ENCODE assay signal across 10 mouse cellular contexts in genomic region chr6:54531048-54531481, GRCm38 (mm10). TPM values are rescaled to one million over a fixed set of nuclear protein-coding genes. Genes with fewer than 3 reads are reported as not detected.
DNase-seq lines count a peak whose midpoint lies in the region; ATAC-seq lines count a peak whose summit lies in the region.
"Had no signal": no experiment of that assay in that cellular context is flagged by ENCODE, and none has a peak within 500 bp of the region (broad histone marks: within the 10 kb centered on the region; RNA-seq: fewer than 3 reads in every experiment).

No protein-coding gene starts in this region.

- 29% methylated on average over 8 of the region's 8 CpGs for WGBS in heart, embryonic 14.5 days

- no peak; the same call in 1 of the 2 replicates for ATAC-seq in heart, embryonic 14.5 days (ENCODE audit: insufficient number of reproducible peaks, insufficient read depth, low FRiP score, low read depth)

- H3K36me3 ChIP-seq in heart, embryonic 14.5 days (ENCODE audit: control insufficient read depth, insufficient read depth, low read length), result no peaks in the 10 kb centered on the region

- H3K27me3 ChIP-seq in heart, embryonic 14.5 days (ENCODE audit: control insufficient read depth, insufficient read depth, low read length), result no peaks in the 10 kb centered on the region

- no peak overlapping the region for H3K9ac ChIP-seq in heart, embryonic 14.5 days (ENCODE audit: low read length)

- peaks cover 12 to 14% of the 10 kb centered on the region in 2 experiments for H3K4me1 ChIP-seq in heart, embryonic 14.5 days (ENCODE audit: control insufficient read depth in 2 of 2, insufficient read depth in 2 of 2, low read length in 2 of 2)

- DNase-seq in heart, adult 8-10 months (ENCODE audit: low spot score), result no peak
- peak; percentile 69 for DNase-seq in cerebellum, adult 9-11 months
- peak; percentile 43 for DNase-seq in gastrocnemius, postnatal 25 days
- DNase-seq in lung, postnatal 25 days (ENCODE audit: low spot score), result peak; percentile 17
- DNase-seq in spleen, postnatal 14 days (ENCODE audit: low spot score in 2 of 2), result no peak
- DNase-seq in kidney, postnatal 36 days, result no peak
- DNase-seq in urinary bladder, postnatal 4 days (ENCODE audit: low spot score in 2 of 2), result no peak

- peak overlapping the region; percentile 7 for H3K4me2 ChIP-seq in heart, embryonic 14.5 days (ENCODE audit: low read length)

- H3K27ac ChIP-seq in heart, embryonic 14.5 days (replicated peaks in 1 of 2; ENCODE audit: control insufficient read depth in 1 of 2, insufficient read depth in 1 of 2, low read depth in 2 of 2, low read length in 2 of 2), result no peak overlapping the region

- no peak overlapping the region for H3K4me3 ChIP-seq in heart, embryonic 14.5 days (ENCODE audit: control insufficient read depth in 1 of 2, insufficient read depth in 1 of 2, low read depth in 1 of 2, low read length in 2 of 2)

- H3K9me3 ChIP-seq in heart, embryonic 14.5 days (ENCODE audit: control insufficient read depth, low read length), result no peaks in the 10 kb centered on the region

RNA-seq across cellular contexts. Expression of gene Scrn1, which starts 35.2 kb away (rescaled TPM):
- polyA plus RNA-seq in heart, embryonic 14.5 days (2014; fragmentation: Nextera tagmentation; extraction: Ambion mirVana), result 7.5 and 11.1 TPM in 2 replicates
- total RNA-seq in heart, adult 8-10 months (2022), result 1 to 10 TPM; 5.8 to 6.8 (median 6.4) TPM
- total RNA-seq in gastrocnemius, postnatal 25 days (2021), result 1 to 10 TPM; 3.3 to 4.2 TPM
- total RNA-seq: megakaryocyte-erythroid progenitor cell, adult 5-6 weeks; MEL had no signal

Comparison
In these comparisons a context has a peak if more than half of its experiments do, and no peak if none do; other contexts are left out.
1. DNase-seq: peak in cerebellum, adult 9-11 months (single experiment), gastrocnemius, postnatal 25 days (single experiment) and lung, postnatal 25 days (single experiment); none in heart, adult 8-10 months (single experiment), spleen, postnatal 14 days (0 of 2), kidney, postnatal 36 days (0 of 2) and urinary bladder, postnatal 4 days (0 of 2).